ENCODE assay signal across 14 mouse cellular contexts in the genomic region with DNA sequence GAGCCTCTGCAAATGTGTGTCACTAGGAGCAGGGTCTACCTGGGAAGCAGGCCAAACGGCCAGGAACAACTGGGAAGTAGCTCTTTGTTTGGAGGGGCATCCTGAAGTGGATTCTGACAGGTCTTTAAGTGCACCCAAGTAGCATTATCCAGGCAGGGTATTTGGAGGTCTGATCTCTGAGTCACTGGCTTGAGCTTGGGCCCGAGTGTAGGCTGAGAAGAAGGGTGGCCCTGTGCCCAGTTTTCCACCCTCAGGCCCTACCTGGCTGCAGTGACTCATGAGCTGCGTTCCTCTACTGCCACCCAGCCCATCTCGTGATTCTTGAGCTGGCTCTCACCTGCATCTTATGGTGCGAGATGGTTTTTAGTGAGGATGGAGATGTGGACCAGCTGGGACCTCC. TPM values are rescaled to one million over a fixed set of nuclear protein-coding genes. Genes with fewer than 3 reads are reported as not detected.
DNase-seq lines count a peak whose midpoint lies in the region; ATAC-seq and TF ChIP-seq lines count a peak whose summit lies in the region.
"Had no signal": no experiment of that assay in that cellular context is flagged by ENCODE, and none has a peak within 500 bp of the region (broad histone marks: within the 10 kb centered on the region; RNA-seq: fewer than 3 reads in every experiment).

No protein-coding gene starts in this region.

- peaks cover 6% of the 10 kb centered on the region; the same call in 1 of the 2 replicates for H3K36me3 ChIP-seq in forebrain, postnatal 0 days (ENCODE audit: insufficient read depth)
- no peaks in the 10 kb centered on the region for H3K36me3 ChIP-seq in forebrain, embryonic 11.5 days (ENCODE audit: control insufficient read depth, insufficient read depth, low read length)
- no peaks in the 10 kb centered on the region for H3K36me3 ChIP-seq in lung, embryonic 16.5 days (ENCODE audit: control insufficient read depth, insufficient read depth, low read length)
- H3K36me3 ChIP-seq: heart, embryonic 12.5 days; midbrain, embryonic 12.5 days had no signal

- TF ChIP-seq POLR2A in lung, adult 2 months (IDR thresholded peaks at IDR 0.05; ENCODE audit: borderline replicate concordance, extremely low read depth, low read depth, low read length): no peak

- H3K4me1 ChIP-seq in forebrain, postnatal 0 days (ENCODE audit: insufficient read depth): peaks cover 25% of the 10 kb centered on the region
- H3K4me1 ChIP-seq in forebrain, embryonic 11.5 days (replicated peaks; ENCODE audit: control insufficient read depth, insufficient read depth, low read length): peaks cover 2% of the 10 kb centered on the region; the same call in 1 of the 2 replicates
- H3K4me1 ChIP-seq in lung, embryonic 16.5 days (replicated peaks; ENCODE audit: control insufficient read depth, insufficient read depth, low read length): no peaks in the 10 kb centered on the region; the same call in 1 of the 2 replicates
- no peaks in the 10 kb centered on the region for H3K4me1 ChIP-seq in lung, adult 2 months (ENCODE audit: control insufficient read depth, insufficient read depth, low read length)

- no peaks in the 10 kb centered on the region for H3K9me3 ChIP-seq in forebrain, postnatal 0 days (ENCODE audit: low read length)
- H3K9me3 ChIP-seq in forebrain, embryonic 11.5 days (ENCODE audit: control insufficient read depth, low read length): no peaks in the 10 kb centered on the region
- H3K9me3 ChIP-seq in lung, embryonic 16.5 days (ENCODE audit: control insufficient read depth, low read length): no peaks in the 10 kb centered on the region
- H3K9me3 ChIP-seq: forebrain, embryonic 13.5 days; heart, embryonic 12.5 days; midbrain, embryonic 12.5 days had no signal

- H3K27ac ChIP-seq in forebrain, postnatal 0 days (ENCODE audit: low read depth, low read length): no peak overlapping the region
- H3K27ac ChIP-seq in forebrain, embryonic 11.5 days (ENCODE audit: low read depth, low read length): no peak overlapping the region
- H3K27ac ChIP-seq in lung, embryonic 16.5 days (ENCODE audit: low read length): no peak overlapping the region
- H3K27ac ChIP-seq: forebrain, embryonic 13.5 days; liver, embryonic 14.5 days; midbrain, embryonic 12.5 days had no signal

- ATAC-seq in forebrain, postnatal 0 days: no peak
- ATAC-seq in forebrain, embryonic 11.5 days (replicated peaks; ENCODE audit: low FRiP score): no peak
- ATAC-seq in lung, embryonic 16.5 days (ENCODE audit: low read depth): peak; percentile 29; the same call in 1 of the 2 replicates
- ATAC-seq: forebrain, embryonic 13.5 days had no signal

- no peaks in the 10 kb centered on the region for H3K27me3 ChIP-seq in forebrain, postnatal 0 days (ENCODE audit: insufficient read depth, low read length)
- 0 out of 2 replicates have a peak, but pooled peaks cover 6% of the 10 kb centered on the region for H3K27me3 ChIP-seq in forebrain, embryonic 11.5 days (ENCODE audit: control insufficient read depth, insufficient read depth, low read length)
- peaks cover 13% of the 10 kb centered on the region for H3K27me3 ChIP-seq in lung, embryonic 16.5 days (ENCODE audit: control insufficient read depth, insufficient read depth, low read depth, low read length)

- no peak overlapping the region for H3K9ac ChIP-seq in forebrain, postnatal 0 days
- no peak overlapping the region for H3K9ac ChIP-seq in forebrain, embryonic 11.5 days (ENCODE audit: low read length)
- H3K9ac ChIP-seq in lung, embryonic 16.5 days (ENCODE audit: low read length): no peak overlapping the region
- H3K9ac ChIP-seq: forebrain, embryonic 13.5 days; heart, embryonic 12.5 days; liver, embryonic 14.5 days; midbrain, embryonic 12.5 days had no signal

- H3K4me2 ChIP-seq in forebrain, postnatal 0 days (ENCODE audit: low read depth): peak overlapping the region; percentile 60; the same call in 1 of the 2 replicates
- no peak overlapping the region for H3K4me2 ChIP-seq in forebrain, embryonic 11.5 days (ENCODE audit: low read depth, low read length, severe bottlenecking)
- H3K4me2 ChIP-seq in lung, embryonic 16.5 days (ENCODE audit: low read depth, low read length): no peak overlapping the region
- H3K4me2 ChIP-seq: forebrain, embryonic 13.5 days; heart, embryonic 12.5 days; midbrain, embryonic 12.5 days had no signal

- WGBS in forebrain, postnatal 0 days: 56% methylated on average over 5 of the region's 5 CpGs
- WGBS in forebrain, embryonic 11.5 days: 71% methylated on average over 5 of the region's 5 CpGs
- 54% methylated on average over 5 of the region's 5 CpGs for WGBS in lung, embryonic 16.5 days
- WGBS in lung, adult 2 months: 52% methylated on average over 5 of the region's 5 CpGs

- TF ChIP-seq CTCF in forebrain, postnatal 0 days (IDR thresholded peaks at IDR 0.05; ENCODE audit: low read depth): no peak
- TF ChIP-seq CTCF in lung, adult 2 months (IDR thresholded peaks at IDR 0.05; ENCODE audit: insufficient read depth, low read length): no peak

- DNase-seq in forebrain, postnatal 0 days: no peak
- no peak for DNase-seq in forebrain, embryonic 11.5 days (ENCODE audit: low spot score)
- DNase-seq in lung, adult 2 months: no peak
- DNase-seq in Muller cell, postnatal 12 days (ENCODE audit: inconsistent ontology term): peak; percentile 26
- peak; percentile 83 to 85 for DNase-seq in cerebellum, postnatal 14 days
- DNase-seq in adrenal gland, postnatal 4 days (ENCODE audit: low spot score in 2 of 2): no peak
- DNase-seq in ovary, postnatal 10 days (ENCODE audit: low spot score): no peak
- DNase-seq: gastrocnemius, postnatal 25 days; kidney, postnatal 36 days had no signal

- H3K4me3 ChIP-seq in forebrain, postnatal 0 days (ENCODE audit: low read depth, low read length): no peak overlapping the region
- H3K4me3 ChIP-seq in forebrain, embryonic 11.5 days (ENCODE audit: low read depth, low read length): no peak overlapping the region
- H3K4me3 ChIP-seq in lung, embryonic 16.5 days (ENCODE audit: low read length): no peak overlapping the region
- H3K4me3 ChIP-seq in lung, adult 2 months (replicated peaks; ENCODE audit: extremely low read depth, low read depth, low read length): no peak overlapping the region
- H3K4me3 ChIP-seq: forebrain, embryonic 13.5 days; heart, embryonic 12.5 days; midbrain, embryonic 12.5 days had no signal

RNA-seq across cellular contexts. Expression of a gene that starts 11.2 kb away (rescaled TPM):
- total RNA-seq in forebrain, postnatal 0 days (2014; rRNA removed): 79.1 and 90.1 TPM in 2 replicates
- 44.7 and 61.4 TPM in 2 replicates for polyA plus RNA-seq in forebrain, postnatal 0 days (2015; fragmentation: Nextera tagmentation; extraction: Ambion mirVana)
- polyA plus RNA-seq in forebrain, embryonic 11.5 days (2014; fragmentation: Nextera tagmentation; extraction: Ambion mirVana): 2.4 and 3.7 TPM in 2 replicates
- 0.11 and 0.40 TPM in 2 replicates for polyA plus RNA-seq in lung, embryonic 16.5 days (2015; fragmentation: Nextera tagmentation; extraction: Ambion mirVana)
- polyA plus RNA-seq in lung, adult 2 months (2012; rRNA removed): 0.08 and 0.30 TPM in 2 replicates
- 1 to 10 TPM; 2.3 to 3.4 TPM for total RNA-seq in adrenal gland, postnatal 4 days (2021)
- polyA plus RNA-seq: liver, embryonic 14.5 days had no signal

RNA-seq across cellular contexts. Expression of a gene that starts 56.5 kb away (rescaled TPM):
- total RNA-seq in forebrain, postnatal 0 days (2014; rRNA removed): 1.8 and 3.7 TPM in 2 replicates
- 2.7 and 3.4 TPM in 2 replicates for polyA plus RNA-seq in forebrain, postnatal 0 days (2015; fragmentation: Nextera tagmentation; extraction: Ambion mirVana)
- 0.09 and 0.19 TPM in 2 replicates for polyA plus RNA-seq in forebrain, embryonic 11.5 days (2014; fragmentation: Nextera tagmentation; extraction: Ambion mirVana)
- 0.35 and 0.60 TPM in 2 replicates for polyA plus RNA-seq in lung, embryonic 16.5 days (2015; fragmentation: Nextera tagmentation; extraction: Ambion mirVana)
- 4.9 and 9.4 TPM in 2 replicates for polyA plus RNA-seq in lung, adult 2 months (2012; rRNA removed)
- 1 to 10 TPM; 6.2 to 6.9 TPM for total RNA-seq in adrenal gland, postnatal 4 days (2021)
- polyA plus RNA-seq: forebrain, embryonic 13.5 days; midbrain, embryonic 12.5 days had no signal

Comparison
In these comparisons a context has a peak if more than half of its experiments do, and no peak if none do; other contexts are left out.
1. DNase-seq: peak in Muller cell, postnatal 12 days (single experiment) and cerebellum, postnatal 14 days (2 of 2); none in forebrain, postnatal 0 days (single experiment), forebrain, embryonic 11.5 days (single experiment), lung, adult 2 months (single experiment), adrenal gland, postnatal 4 days (0 of 2) and ovary, postnatal 10 days (single experiment).